Mouse (Mus musculus) kidney, adult 2 months (tissue): ENCODE measurements at regions not wholly inside any gene's neighbourhood (a gene's known extent, or its start where the extent isn't known, plus 50 kb on each side); places are given as distances from the start of the nearest gene placed in this dataset.

Experiments used
- DNase-seq: peaks from one replicate; pipeline ENCODE4 v3.0.0; 2021
- H3K27ac ChIP-seq: fragments of 200-500 bp; 2 replicates; pipeline ENCODE4 v1.5.1; 2012; ENCODE audit warnings: low read depth, low read length, control low read depth, inconsistent platforms; ENCODE audit not compliant: insufficient read depth
- H3K27me3 ChIP-seq: fragments of 200-500 bp; replicated peaks from 2 replicates; pipeline ENCODE4 v1.6.1; 2012; ENCODE audit warnings: mild to moderate bottlenecking, moderate library complexity, low read length, inconsistent platforms; ENCODE audit not compliant: control insufficient read depth, insufficient read depth
- H3K36me3 ChIP-seq: fragments of 200-500 bp; 2 replicates; pipeline ENCODE4 v1.6.1; 2012; ENCODE audit warnings: mild to moderate bottlenecking, moderate library complexity, low read length, inconsistent platforms; ENCODE audit not compliant: control insufficient read depth, insufficient read depth
- H3K4me1 ChIP-seq: fragments of 200-500 bp; 2 replicates; pipeline ENCODE4 v1.6.1; 2011; ENCODE audit warnings: low read length; ENCODE audit not compliant: control insufficient read depth, insufficient read depth
- H3K4me3 ChIP-seq: fragments of 200-500 bp; 2 replicates; pipeline ENCODE4 v1.5.1; 2011; ENCODE audit warnings: mild to moderate bottlenecking, low read depth, low read length, control low read depth; ENCODE audit not compliant: insufficient read depth
- CTCF ChIP-seq: fragments of 200-500 bp; conservative IDR thresholded peaks from 2 replicates; pipeline ENCODE4 v1.5.1; 2011; ENCODE audit warnings: low read depth, mild to moderate bottlenecking, control low read depth, low read length, moderate library complexity, mixed read lengths; ENCODE audit not compliant: insufficient read depth, insufficient read length
- POLR2A ChIP-seq: fragments of 200-500 bp; IDR thresholded peaks from one replicate; pipeline ENCODE4 v1.6.1; 2011; ENCODE audit warnings: low read depth, low read length, control low read depth
- WGBS: fragments of 180-500 bp; shearing (Covaris S2); methylation state at CpG from one replicate; pipeline ENCODE4 v1.1.7; 2018; 5-methylcytosine and 5-hydroxymethylcytosine counted together

GRCm38 (mm10) chr9:120690961-120691941, 120.0 kb downstream of the Rpl14 start:
- TF ChIP-seq POLR2A = peak; percentile 11
- TF ChIP-seq CTCF = peak; percentile 36; the same call in 1 of the 2 replicates
- Histone ChIP-seq H3K36me3 (no peaks in the 10 kb centered on the region), H3K4me3 (no peak overlapping the region), H3K4me1 (no peaks in the 10 kb centered on the region), H3K27ac (peak overlapping the region; percentile 76), H3K27me3 (no peaks in the 10 kb centered on the region)
- DNase-seq = peak; percentile 95
- 26% methylated on average over 30 of the region's 30 CpGs for WGBS

DNA sequence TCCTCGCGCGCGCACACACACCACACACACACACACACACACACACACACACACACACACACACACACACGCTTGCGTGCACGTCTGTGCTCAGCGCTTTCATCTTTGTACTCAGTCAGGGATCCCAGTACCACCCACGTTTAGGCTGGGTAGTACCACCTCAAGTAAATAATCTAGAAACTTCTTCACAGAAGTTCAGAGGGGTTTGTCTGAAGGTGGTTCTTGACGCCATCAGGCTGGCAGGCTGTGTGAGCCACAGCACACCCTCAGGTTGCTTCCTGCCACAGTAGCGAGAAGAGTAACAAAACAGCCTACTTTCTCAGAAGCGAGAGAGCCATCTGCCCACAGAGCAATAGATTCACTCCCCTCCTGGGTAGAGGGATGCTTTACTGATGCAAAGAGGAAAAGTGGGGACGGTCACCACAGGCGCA, 120.7 kb downstream of the Rpl14 start:
- TF ChIP-seq CTCF (no peak), POLR2A (no peak)
- WGBS = 37% methylated on average over 14 of the region's 14 CpGs
- Histone ChIP-seq H3K4me1 (no peaks in the 10 kb centered on the region), H3K27me3 (no peaks in the 10 kb centered on the region), H3K4me3 (no peak overlapping the region), H3K27ac (peak overlapping the region; percentile 76), H3K36me3 (no peaks in the 10 kb centered on the region)
- DNase-seq = no peak

- no peak for TF ChIP-seq CTCF
- no peak for TF ChIP-seq POLR2A
- H3K4me1 ChIP-seq = no peaks in the 10 kb centered on the region
- 37% methylated on average over 5 of the region's 5 CpGs for WGBS
- no peaks in the 10 kb centered on the region for H3K27me3 ChIP-seq
- no peaks in the 10 kb centered on the region for H3K36me3 ChIP-seq
- H3K27ac ChIP-seq = no peak overlapping the region
- no peak for DNase-seq
- H3K4me3 ChIP-seq = no peak overlapping the region
Measured at GRCm38 (mm10) chr9:120694457-120694856, 123.2 kb downstream of the Rpl14 start.

DNA sequence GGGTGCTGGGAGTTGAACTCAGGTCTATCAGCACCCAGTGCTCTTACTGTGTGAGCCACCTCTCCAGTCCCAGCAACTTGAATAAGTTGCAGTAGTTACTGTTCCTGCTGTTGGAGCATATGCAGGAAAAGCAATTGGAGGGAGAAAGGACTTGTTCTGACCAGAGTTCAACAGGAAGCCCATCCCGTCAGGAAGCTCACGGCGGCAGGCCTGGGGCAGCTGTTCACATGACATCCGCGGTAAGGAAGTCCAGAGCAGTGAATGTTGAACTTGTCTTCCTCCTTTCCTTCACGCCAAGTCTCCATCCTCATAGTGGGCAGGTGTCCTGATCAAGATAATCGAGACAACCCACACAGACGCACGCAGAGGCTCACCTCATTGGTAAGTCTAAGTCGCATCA, 124.7 kb downstream of the Rpl14 start:
- H3K36me3 ChIP-seq = no peaks in the 10 kb centered on the region
- no peak overlapping the region for H3K27ac ChIP-seq
- 76% methylated on average over 10 of the region's 10 CpGs for WGBS
- H3K4me3 ChIP-seq = no peak overlapping the region
- H3K4me1 ChIP-seq = no peaks in the 10 kb centered on the region
- H3K27me3 ChIP-seq = no peaks in the 10 kb centered on the region
- no peak for TF ChIP-seq CTCF
- TF ChIP-seq POLR2A = no peak
- DNase-seq = peak; percentile 75

DNA sequence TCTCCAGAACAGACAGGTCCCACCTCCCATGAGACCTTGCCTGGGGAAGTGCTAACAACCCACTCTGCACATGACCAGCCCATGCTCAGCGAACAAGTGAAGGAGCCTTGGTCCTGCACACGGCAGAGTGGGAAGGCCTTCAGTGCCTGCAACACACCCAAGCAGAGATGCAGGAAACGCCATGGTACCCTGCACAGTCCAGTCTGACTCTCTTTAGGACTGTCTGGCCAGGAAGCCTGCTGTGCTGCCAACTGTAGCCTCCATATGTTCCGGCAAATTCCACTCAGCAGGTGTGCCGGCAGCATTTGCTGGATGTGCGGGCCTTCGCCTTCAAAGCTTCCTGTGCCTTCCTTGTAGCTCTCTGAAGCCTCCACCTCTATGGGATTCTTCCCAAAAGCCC, 126.5 kb downstream of the Rpl14 start:
- no peak for TF ChIP-seq POLR2A
- TF ChIP-seq CTCF = no peak
- no peak overlapping the region for H3K27ac ChIP-seq
- H3K4me3 ChIP-seq = no peak overlapping the region
- no peak for DNase-seq
- WGBS = 87% methylated on average over 7 of the region's 7 CpGs
- H3K4me1 ChIP-seq = no peaks in the 10 kb centered on the region
- no peaks in the 10 kb centered on the region for H3K36me3 ChIP-seq
- H3K27me3 ChIP-seq = no peaks in the 10 kb centered on the region

GRCm38 (mm10) chr9:120699781-120700180, 128.5 kb downstream of the Rpl14 start:
- H3K27ac ChIP-seq = no peak overlapping the region
- TF ChIP-seq CTCF (no peak), POLR2A (no peak)
- H3K4me3 ChIP-seq = no peak overlapping the region
- H3K27me3 ChIP-seq = no peaks in the 10 kb centered on the region
- no peaks in the 10 kb centered on the region for H3K36me3 ChIP-seq
- 0 out of 2 replicates have a peak, but pooled peaks cover 2% of the 10 kb centered on the region for H3K4me1 ChIP-seq
- 84% methylated on average over 5 of the region's 5 CpGs for WGBS
- no peak for DNase-seq

DNA sequence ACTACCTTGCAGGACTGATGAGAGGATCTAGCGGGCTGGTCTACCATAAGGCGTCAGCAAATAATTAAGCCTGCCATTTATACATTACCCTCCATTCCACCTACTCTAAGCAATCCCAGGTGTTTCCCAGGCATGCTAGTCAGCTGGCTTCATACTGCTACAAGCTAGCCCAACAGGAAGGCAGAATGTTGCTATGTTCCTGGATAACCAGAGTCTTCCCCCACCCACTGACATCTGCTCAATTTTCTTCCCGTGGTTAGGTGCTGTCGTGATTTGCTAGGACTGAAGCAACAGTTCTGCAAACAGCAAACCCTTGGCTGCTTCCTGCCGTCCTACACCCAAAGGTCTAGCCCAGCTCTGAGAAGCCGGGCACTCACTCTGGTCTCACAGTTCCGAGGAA, 131.6 kb downstream of the Rpl14 start:
- Histone ChIP-seq H3K36me3 (no peaks in the 10 kb centered on the region), H3K4me1 (0 out of 2 replicates have a peak, but pooled peaks cover 2% of the 10 kb centered on the region), H3K27ac (no peak overlapping the region), H3K27me3 (no peaks in the 10 kb centered on the region), H3K4me3 (no peak overlapping the region)
- no peak for TF ChIP-seq CTCF
- no peak for DNase-seq
- 73% methylated on average over 7 of the region's 7 CpGs for WGBS
